Mouse (Mus musculus): Measurements from ENCODE around the gene Phactr2. TPM values are rescaled to one million over a fixed set of nuclear protein-coding genes. Genes with fewer than 3 reads are reported as not detected.

Gene Phactr2
- polyA plus RNA-seq, 1 experiment, result 16.0 TPM

DNA sequence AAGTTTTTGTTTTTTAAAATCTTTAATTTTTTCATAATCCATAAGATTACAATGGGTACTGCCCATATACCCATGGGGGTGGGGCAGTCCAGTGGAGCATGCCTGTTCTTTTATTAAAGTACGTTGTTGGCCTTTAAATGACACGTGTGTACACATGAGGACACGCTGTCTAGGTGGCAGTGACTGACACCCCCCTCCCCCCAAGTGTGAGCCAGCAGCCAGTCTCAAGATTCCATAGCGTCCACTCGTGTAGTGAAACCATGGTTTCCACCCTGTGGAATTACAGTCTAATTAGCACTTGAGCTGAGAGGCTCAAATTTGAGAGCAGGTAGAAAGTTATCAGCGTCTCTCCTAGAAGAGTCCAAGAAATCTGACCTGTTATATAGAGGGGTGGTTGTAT is 22.6 kb downstream of the Phactr2 start:
- DNase-seq (ENCODE audit: extremely low spot score in 1 of 2, low spot score in 1 of 2), result no peak

- no peak for DNase-seq (ENCODE audit: extremely low spot score in 1 of 2, low spot score in 1 of 2)
These were observed 25.7 kb downstream of the Phactr2 start for GRCm38 (mm10) chr10:13448283-13449045.

GRCm38 (mm10) chr10:13446791-13447249 is 27.4 kb downstream of the Phactr2 start:
- DNase-seq (ENCODE audit: extremely low spot score in 1 of 2, low spot score in 1 of 2), result no peak

DNA sequence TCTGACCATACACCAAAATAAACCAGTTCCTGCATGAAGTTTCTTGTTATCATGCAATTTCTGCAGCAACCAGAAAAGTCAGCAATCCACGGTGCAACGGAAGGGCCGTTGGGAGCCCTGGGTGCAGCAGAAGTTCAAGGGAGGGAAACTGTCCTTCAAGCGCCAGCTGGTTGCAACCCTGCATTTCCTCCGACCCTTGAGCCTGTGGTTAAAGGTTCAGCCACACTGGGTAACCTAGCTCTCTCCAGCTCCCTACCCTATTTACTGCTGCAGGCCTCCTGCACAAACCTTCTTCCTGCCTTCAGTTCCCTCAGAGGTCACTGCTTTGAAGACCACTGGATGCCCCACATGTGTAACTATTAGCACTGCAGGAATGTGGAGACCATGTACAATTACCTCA is 30.0 kb downstream of the Phactr2 start:
- DNase-seq (ENCODE audit: extremely low spot score in 1 of 2, low spot score in 1 of 2), result no peak

DNA sequence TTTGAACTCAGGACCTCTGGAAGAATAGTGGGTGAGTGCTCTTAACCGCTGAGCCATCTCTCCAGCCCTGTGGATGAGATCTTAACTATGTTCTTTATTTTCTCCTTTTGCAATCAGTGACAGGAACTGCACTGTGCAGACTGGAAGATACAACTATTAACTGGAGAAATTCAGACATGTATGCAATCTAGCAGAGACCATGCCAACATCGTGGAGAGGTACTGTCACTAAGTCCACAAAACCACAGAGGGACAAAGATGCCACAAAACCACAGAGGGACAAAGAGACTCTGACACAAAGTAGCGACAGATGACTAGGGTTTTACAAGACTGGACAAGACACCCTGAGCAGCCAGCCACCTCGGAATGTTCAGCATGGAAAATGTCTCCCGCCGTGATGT is 30.6 kb downstream of the Phactr2 start:
- no peak for DNase-seq (ENCODE audit: extremely low spot score in 1 of 2, low spot score in 1 of 2)

- DNase-seq (ENCODE audit: extremely low spot score in 1 of 2, low spot score in 1 of 2), result no peak
These were observed 33.9 kb downstream of the Phactr2 start for GRCm38 (mm10) chr10:13440292-13440691.

- no peak for DNase-seq (ENCODE audit: extremely low spot score in 1 of 2, low spot score in 1 of 2)
These were observed 35.9 kb downstream of the Phactr2 start for GRCm38 (mm10) chr10:13438118-13438821.

- DNase-seq (ENCODE audit: extremely low spot score in 1 of 2, low spot score in 1 of 2), result no peak
These were observed 37.2 kb downstream of the Phactr2 start for GRCm38 (mm10) chr10:13437011-13437410.

GRCm38 (mm10) chr10:13433016-13433415 is 41.2 kb downstream of the Phactr2 start:
- no peak for DNase-seq (ENCODE audit: extremely low spot score in 1 of 2, low spot score in 1 of 2)

- DNase-seq (ENCODE audit: extremely low spot score in 1 of 2, low spot score in 1 of 2), result no peak
These were observed 42.3 kb downstream of the Phactr2 start for GRCm38 (mm10) chr10:13431641-13432540.

DNA sequence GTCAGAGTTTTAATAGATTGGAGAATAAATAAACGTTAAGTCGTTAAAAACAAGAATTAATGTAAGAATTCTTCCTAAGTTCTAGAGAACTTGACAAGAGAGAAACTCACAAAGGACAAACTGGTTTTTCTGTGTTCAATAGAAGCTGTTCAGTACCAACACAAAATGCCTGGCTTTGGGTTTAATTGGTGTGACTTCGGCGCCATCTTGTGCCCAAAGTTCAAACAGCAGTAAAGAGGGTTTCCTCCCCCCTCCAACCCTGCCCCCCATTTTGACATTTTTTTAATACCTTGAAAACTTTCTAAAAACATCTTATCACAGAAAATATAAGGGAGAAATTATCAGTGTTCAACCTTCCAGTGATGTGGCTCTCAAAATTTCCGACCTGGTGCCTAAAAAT is 44.4 kb downstream of the Phactr2 start:
- peak in 1 of 2 experiments; percentile 83 for DNase-seq (ENCODE audit: extremely low spot score in 1 of 2, low spot score in 1 of 2)

GRCm38 (mm10) chr10:13429240-13429639 is 45.0 kb downstream of the Phactr2 start:
- DNase-seq (ENCODE audit: extremely low spot score in 1 of 2, low spot score in 1 of 2), result no peak

DNA sequence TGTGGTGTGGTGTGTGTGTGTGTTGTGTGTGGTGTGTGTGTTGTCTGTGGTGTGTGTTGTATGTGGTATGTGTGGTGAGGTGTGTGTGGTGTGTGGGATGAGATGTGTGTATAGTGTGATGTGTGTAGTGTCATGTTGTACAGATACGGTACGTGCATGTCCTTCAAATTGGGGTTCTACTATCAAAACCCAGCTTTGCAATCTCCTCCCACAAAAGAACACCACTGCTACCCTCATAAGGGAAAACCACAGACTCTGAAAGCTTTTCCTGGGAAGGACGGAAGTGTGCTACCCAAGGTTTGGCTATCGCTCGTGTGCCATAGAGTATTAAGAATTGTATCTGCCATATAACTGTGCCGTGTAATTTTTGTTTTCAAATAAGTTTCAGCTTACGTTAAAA is 45.7 kb downstream of the Phactr2 start:
- DNase-seq (ENCODE audit: extremely low spot score in 1 of 2, low spot score in 1 of 2), result no peak

DNA sequence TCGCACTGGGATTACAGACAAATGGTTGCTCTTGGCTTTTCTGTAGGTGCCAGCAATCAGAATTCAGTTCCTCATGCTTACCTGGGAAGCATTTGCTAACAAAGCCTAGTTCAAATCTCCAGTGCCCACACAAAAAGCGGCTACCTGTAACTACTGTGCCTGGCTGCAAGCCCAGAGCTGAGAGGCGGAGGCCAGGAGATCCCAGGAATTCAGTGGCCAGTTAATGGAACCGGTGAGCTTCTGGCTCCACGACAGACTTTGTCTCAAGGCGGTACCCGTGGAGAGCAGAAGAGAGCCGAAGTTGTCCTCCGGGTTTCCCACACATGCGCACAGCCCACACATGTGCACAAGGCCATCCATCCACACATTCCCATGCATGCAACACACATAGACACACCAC is 46.6 kb downstream of the Phactr2 start:
- DNase-seq (ENCODE audit: extremely low spot score in 1 of 2, low spot score in 1 of 2), result no peak

GRCm38 (mm10) chr10:13425198-13425597 is 49.0 kb downstream of the Phactr2 start:
- no peak for DNase-seq (ENCODE audit: extremely low spot score in 1 of 2, low spot score in 1 of 2)

- DNase-seq (ENCODE audit: extremely low spot score in 1 of 2, low spot score in 1 of 2), result peak in 1 of 2 experiments; percentile 4
These were observed 49.7 kb downstream of the Phactr2 start for GRCm38 (mm10) chr10:13424508-13424907.

- DNase-seq (ENCODE audit: extremely low spot score in 1 of 2, low spot score in 1 of 2), result no peak
These were observed 50.2 kb downstream of the Phactr2 start for GRCm38 (mm10) chr10:13424015-13424414.

- no peak for DNase-seq (ENCODE audit: extremely low spot score in 1 of 2, low spot score in 1 of 2)
These were observed 52.1 kb downstream of the Phactr2 start for GRCm38 (mm10) chr10:13422121-13422520.

GRCm38 (mm10) chr10:13419246-13419645 is 55.0 kb downstream of the Phactr2 start:
- no peak for DNase-seq (ENCODE audit: extremely low spot score in 1 of 2, low spot score in 1 of 2)

GRCm38 (mm10) chr10:13415489-13416104 is 58.6 kb downstream of the Phactr2 start:
- no peak for DNase-seq (ENCODE audit: extremely low spot score in 1 of 2, low spot score in 1 of 2)

Data from frontal cortex, adult 2 months (tissue).